Mouse (Mus musculus) cortical plate, adult 2 months (tissue): ENCODE results near the gene Nmrk2.

ENCODE experiments used
- CTCF ChIP-seq: fragments of 200-500 bp; IDR thresholded peaks from 2 replicates; pipeline ENCODE4 v1.5.1; 2011; ENCODE audit warnings: mild to moderate bottlenecking, control low read depth, low read length; ENCODE audit not compliant: insufficient read depth; ENCODE audit errors: extremely low read depth
- POLR2A ChIP-seq: fragments of 200-500 bp; IDR thresholded peaks from 2 replicates; pipeline ENCODE4 v1.6.1; 2011; ENCODE audit warnings: mild to moderate bottlenecking, low read length, control low read depth; ENCODE audit not compliant: insufficient read depth; ENCODE audit errors: extremely low read depth

GRCm38 (mm10) chr10:81198230-81198629 lies 3.6 kb downstream of the Nmrk2 start:
- TF ChIP-seq CTCF = peak; percentile 74
- TF ChIP-seq POLR2A = no peak
